Mouse (Mus musculus) liver, adult 2 months (tissue): Measurements from ENCODE around the gene Pax3.

ENCODE experiments used
- CTCF ChIP-seq: fragments of 200-500 bp; IDR thresholded peaks from 2 replicates; pipeline ENCODE4 v1.5.1; 2011; ENCODE audit warnings: low read depth, low read length, control low read depth
- POLR2A ChIP-seq: fragments of 200-500 bp; IDR thresholded peaks from 2 replicates; pipeline ENCODE4 v1.6.1; 2011; ENCODE audit warnings: low read length, control low read depth; ENCODE audit not compliant: insufficient read depth; ENCODE audit errors: extremely low read depth

- TF ChIP-seq POLR2A (no peak), CTCF (no peak)
Measured at GRCm38 (mm10) chr1:78194381-78195047, 2.4 kb downstream of the Pax3 start.
